20 mouse cellular contexts compared by ENCODE assay signal in genomic region chr4:107716754-107717299, GRCm38 (mm10). TPM values are rescaled to one million over a fixed set of nuclear protein-coding genes. Genes with fewer than 3 reads are reported as not detected.
DNase-seq lines count a peak whose midpoint lies in the region; ATAC-seq and TF ChIP-seq lines count a peak whose summit lies in the region.
"Had no signal": no experiment of that assay in that cellular context is flagged by ENCODE, and none has a peak within 500 bp of the region (broad histone marks: within the 10 kb centered on the region; RNA-seq: fewer than 3 reads in every experiment).

No protein-coding gene starts in this region.

- no peak overlapping the region for H3K9ac ChIP-seq in hindbrain, embryonic 12.5 days
- H3K9ac ChIP-seq in hindbrain, embryonic 16.5 days (ENCODE audit: low read depth, low read length): no peak overlapping the region
- H3K9ac ChIP-seq in CH12.LX (ENCODE audit: insufficient read depth, low read depth): no peak overlapping the region
- H3K9ac ChIP-seq in forebrain, embryonic 16.5 days (replicated peaks; ENCODE audit: low read depth, low read length): no peak overlapping the region
- H3K9ac ChIP-seq in neural tube, embryonic 13.5 days: no peak overlapping the region
- H3K9ac ChIP-seq: intestine, embryonic 15.5 days; lung, embryonic 15.5 days had no signal

- TF ChIP-seq RAD21 in CH12.LX (IDR thresholded peaks at IDR 0.05; ENCODE audit: low read depth, low read length): no peak

- no peaks in the 10 kb centered on the region for H3K79me2 ChIP-seq in CH12.LX (replicated peaks; ENCODE audit: control insufficient read depth, extremely low read depth, insufficient read depth, poor library complexity, severe bottlenecking)

- TF ChIP-seq CTCF in CH12.LX (conservative IDR thresholded peaks at IDR 0.05 in 1 of 2, IDR thresholded peaks at IDR 0.05 in 1 of 2; ENCODE audit: low read depth in 2 of 2, low read length in 2 of 2): no peak

- peaks cover 17% of the 10 kb centered on the region for H3K4me1 ChIP-seq in hindbrain, embryonic 12.5 days
- H3K4me1 ChIP-seq in hindbrain, embryonic 16.5 days (ENCODE audit: control insufficient read depth, insufficient read depth, low read depth, low read length): peaks cover 17% of the 10 kb centered on the region
- H3K4me1 ChIP-seq in CH12.LX (ENCODE audit: control insufficient read depth in 1 of 2, insufficient read depth in 2 of 2): peaks cover 16 to 45% of the 10 kb centered on the region in 2 experiments
- H3K4me1 ChIP-seq in forebrain, embryonic 16.5 days (replicated peaks; ENCODE audit: control insufficient read depth, insufficient read depth, low read length): peaks cover 26% of the 10 kb centered on the region
- peaks cover 24% of the 10 kb centered on the region for H3K4me1 ChIP-seq in neural tube, embryonic 13.5 days (replicated peaks)
- H3K4me1 ChIP-seq: intestine, embryonic 15.5 days had no signal

- ATAC-seq in hindbrain, embryonic 12.5 days (ENCODE audit: low FRiP score): peak; percentile 50
- ATAC-seq in hindbrain, embryonic 16.5 days: no peak
- ATAC-seq in forebrain, embryonic 16.5 days: no peak
- ATAC-seq in neural tube, embryonic 13.5 days (ENCODE audit: low read depth): peak; percentile 54; the same call in 1 of the 2 replicates
- no peak for ATAC-seq in megakaryocyte-erythroid progenitor cell, adult 5-6 weeks (replicated peaks; ENCODE audit: low FRiP score, low TSS enrichment, poor library complexity, severe bottlenecking)
- no peak for ATAC-seq in megakaryocyte, adult 5-6 weeks (ENCODE audit: poor library complexity, severe bottlenecking)
- ATAC-seq: intestine, embryonic 15.5 days had no signal

- dilution Hi-C loops in CH12.LX (cut with MboI; ENCODE audit: extremely low pct_ligation_motif_present, extremely low pct_unique_long_range_greater_than_20kb, low sequenced_read_pairs): no loop called here

- no peak for TF ChIP-seq EP300 in CH12.LX (IDR thresholded peaks at IDR 0.05; ENCODE audit: low read length)

- H3K36me3 ChIP-seq in hindbrain, embryonic 12.5 days: no peaks in the 10 kb centered on the region
- H3K36me3 ChIP-seq in hindbrain, embryonic 16.5 days (ENCODE audit: control insufficient read depth, insufficient read depth, low read length): no peaks in the 10 kb centered on the region
- H3K36me3 ChIP-seq in CH12.LX (replicated peaks in 1 of 2; ENCODE audit: control insufficient read depth in 1 of 2, insufficient read depth in 1 of 2, low read length in 1 of 2): no peaks in the 10 kb centered on the region
- no peaks in the 10 kb centered on the region for H3K36me3 ChIP-seq in forebrain, embryonic 16.5 days (ENCODE audit: control insufficient read depth, insufficient read depth)
- no peaks in the 10 kb centered on the region for H3K36me3 ChIP-seq in neural tube, embryonic 13.5 days
- H3K36me3 ChIP-seq: intestine, embryonic 15.5 days; lung, embryonic 15.5 days had no signal

- 0 out of 2 replicates have a peak, but pooled peaks cover 3% of the 10 kb centered on the region for H3K27me3 ChIP-seq in hindbrain, embryonic 12.5 days
- no peaks in the 10 kb centered on the region for H3K27me3 ChIP-seq in hindbrain, embryonic 16.5 days (replicated peaks; ENCODE audit: control insufficient read depth, insufficient read depth, low read length)
- H3K27me3 ChIP-seq in CH12.LX (replicated peaks): no peaks in the 10 kb centered on the region
- no peaks in the 10 kb centered on the region for H3K27me3 ChIP-seq in forebrain, embryonic 16.5 days (replicated peaks; ENCODE audit: control insufficient read depth, insufficient read depth, low read length)
- no peaks in the 10 kb centered on the region for H3K27me3 ChIP-seq in neural tube, embryonic 13.5 days
- H3K27me3 ChIP-seq: intestine, embryonic 15.5 days; lung, embryonic 15.5 days had no signal

- no peak overlapping the region for H3K4me2 ChIP-seq in hindbrain, embryonic 12.5 days (replicated peaks)
- no peak overlapping the region for H3K4me2 ChIP-seq in hindbrain, embryonic 16.5 days (ENCODE audit: low read length)
- no peak overlapping the region for H3K4me2 ChIP-seq in CH12.LX (ENCODE audit: insufficient read depth, low read depth, poor library complexity, severe bottlenecking)
- H3K4me2 ChIP-seq in forebrain, embryonic 16.5 days (ENCODE audit: low read length): no peak overlapping the region
- H3K4me2 ChIP-seq in neural tube, embryonic 13.5 days: no peak overlapping the region
- H3K4me2 ChIP-seq: intestine, embryonic 15.5 days; liver, embryonic 11.5 days; lung, embryonic 15.5 days had no signal

- H3K9me3 ChIP-seq in hindbrain, embryonic 12.5 days (replicated peaks): no peaks in the 10 kb centered on the region
- no peaks in the 10 kb centered on the region for H3K9me3 ChIP-seq in hindbrain, embryonic 16.5 days (ENCODE audit: control insufficient read depth, low read length)
- H3K9me3 ChIP-seq in CH12.LX (replicated peaks; ENCODE audit: low read length): no peaks in the 10 kb centered on the region
- H3K9me3 ChIP-seq in forebrain, embryonic 16.5 days (ENCODE audit: control insufficient read depth, low read length): no peaks in the 10 kb centered on the region
- H3K9me3 ChIP-seq in neural tube, embryonic 13.5 days: no peaks in the 10 kb centered on the region
- H3K9me3 ChIP-seq: intestine, embryonic 15.5 days; lung, embryonic 15.5 days had no signal

- in situ Hi-C loops in CH12.LX (cut with MboI; ENCODE audit: low pct_ligation_motif_present, low pct_unique_long_range_greater_than_20kb, low sequenced_read_pairs): no loop called here

- 72% methylated on average over 9 of the region's 9 CpGs for WGBS in hindbrain, embryonic 12.5 days
- WGBS in hindbrain, embryonic 16.5 days: 55% methylated on average over 9 of the region's 9 CpGs
- 69% methylated on average over 9 of the region's 9 CpGs for WGBS in forebrain, embryonic 16.5 days
- WGBS in neural tube, embryonic 13.5 days: 52% methylated on average over 9 of the region's 9 CpGs

- TF ChIP-seq POLR2A in CH12.LX (IDR thresholded peaks at IDR 0.05; ENCODE audit: low read depth, low read length): no peak

- H3K4me3 ChIP-seq in hindbrain, embryonic 12.5 days: no peak overlapping the region
- no peak overlapping the region for H3K4me3 ChIP-seq in hindbrain, embryonic 16.5 days (ENCODE audit: low read length)
- H3K4me3 ChIP-seq in CH12.LX (replicated peaks in 1 of 3; ENCODE audit: low read depth in 2 of 3, low read length in 2 of 3, poor library complexity in 1 of 3): no peak overlapping the region
- no peak overlapping the region for H3K4me3 ChIP-seq in forebrain, embryonic 16.5 days (replicated peaks; ENCODE audit: low read length)
- no peak overlapping the region for H3K4me3 ChIP-seq in neural tube, embryonic 13.5 days
- H3K4me3 ChIP-seq: intestine, embryonic 15.5 days; lung, embryonic 15.5 days had no signal

- H3K27ac ChIP-seq in hindbrain, embryonic 12.5 days: no peak overlapping the region
- H3K27ac ChIP-seq in hindbrain, embryonic 16.5 days (ENCODE audit: low read depth, low read length): no peak overlapping the region
- H3K27ac ChIP-seq in CH12.LX (ENCODE audit: insufficient read depth, low read depth): no peak overlapping the region
- H3K27ac ChIP-seq in forebrain, embryonic 16.5 days (ENCODE audit: low read length): peak overlapping the region; percentile 30; the same call in 1 of the 2 replicates
- H3K27ac ChIP-seq in neural tube, embryonic 13.5 days (replicated peaks): peak overlapping the region; percentile 57; the same call in 1 of the 2 replicates
- H3K27ac ChIP-seq: intestine, embryonic 15.5 days; lung, embryonic 15.5 days had no signal

- no peak for DNase-seq in CH12.LX (ENCODE audit: extremely low read depth)
- DNase-seq: B cell, adult 2 months; cerebellum, adult 18-20 months; gastrocnemius, postnatal 25 days; heart, postnatal 10 days; left cerebral cortex, postnatal 4 days; thymus, postnatal 25 days had no signal

TF ChIP-seq in CH12.LX, 34 proteins besides CTCF, POLR2A, EP300 and RAD21 (continues in another document):
- TF ChIP-seq TBP (conservative IDR thresholded peaks at IDR 0.05; ENCODE audit: low read depth, low read length) (no peak), MAZ (IDR thresholded peaks at IDR 0.05; ENCODE audit: low read depth, low read length) (no peak), USF1 (IDR thresholded peaks at IDR 0.05; ENCODE audit: low read depth, low read length) (no peak), ELF1 (IDR thresholded peaks at IDR 0.05; ENCODE audit: low read depth, low read length) (no peak), ZMIZ1 (IDR thresholded peaks at IDR 0.05; ENCODE audit: low read depth, low read length) (no peak), PAX5 (IDR thresholded peaks at IDR 0.05; ENCODE audit: low read length) (no peak), ZC3H11A (IDR thresholded peaks at IDR 0.05; ENCODE audit: low read depth, low read length) (no peak), USF2 (conservative IDR thresholded peaks at IDR 0.05; ENCODE audit: low read depth, low read length) (no peak), JUND (conservative IDR thresholded peaks at IDR 0.05; ENCODE audit: low read depth, low read length) (no peak), RCOR1 (conservative IDR thresholded peaks at IDR 0.05; ENCODE audit: low read depth, low read length) (no peak), E2F4 (IDR thresholded peaks at IDR 0.05; ENCODE audit: insufficient replicate concordance, low read depth, low read length) (no peak), CHD1 (IDR thresholded peaks at IDR 0.05; ENCODE audit: low read depth, low read length) (no peak), ZNF384 (IDR thresholded peaks at IDR 0.05; ENCODE audit: low read depth, low read length) (peak; percentile 50; the same call in 1 of the 2 replicates), TCF12 (IDR thresholded peaks at IDR 0.05; ENCODE audit: low read depth, low read length) (no peak), NRF1 (IDR thresholded peaks at IDR 0.05; ENCODE audit: low read depth, low read length) (peak; percentile 42; the same call in 1 of the 2 replicates), SMC3 (IDR thresholded peaks at IDR 0.05; ENCODE audit: low read depth, low read length) (no peak), NELFE (IDR thresholded peaks at IDR 0.05; ENCODE audit: low read depth, low read length) (no peak)

RNA-seq across cellular contexts. Expression of gene Dmrtb1, which starts 32.8 kb away (rescaled TPM):
- 29.8 and 32.0 TPM in 2 replicates for polyA plus RNA-seq in hindbrain, embryonic 12.5 days (2016; fragmentation: Nextera tagmentation; extraction: Ambion mirVana)
- polyA plus RNA-seq in hindbrain, embryonic 16.5 days (2015; fragmentation: Nextera tagmentation; extraction: Ambion mirVana): 10.9 and 15.8 TPM in 2 replicates
- total RNA-seq in CH12.LX (2012; rRNA removed): not detected in 2 replicates
- not detected in 2 replicates for total RNA-seq in CH12.LX (2014; rRNA removed)
- polyA plus RNA-seq in CH12.LX (2012; ENCODE audit: insufficient read length, low read depth): not detected in 2 replicates
- 8.2 and 18.0 TPM in 2 replicates for polyA plus RNA-seq in forebrain, embryonic 16.5 days (2015; fragmentation: Nextera tagmentation; extraction: Ambion mirVana)
- 14.5 TPM in 2 replicates for polyA plus RNA-seq in neural tube, embryonic 13.5 days (2015; fragmentation: Nextera tagmentation; extraction: Ambion mirVana)
- total RNA-seq in megakaryocyte-erythroid progenitor cell, adult 5-6 weeks (2014; fragmentation: Nextera tagmentation): not detected in 2 replicates
- total RNA-seq in megakaryocyte-erythroid progenitor cell, adult 5-6 weeks (2017): not detected in 2 replicates
- total RNA-seq in megakaryocyte, adult 5-6 weeks (2015): 0.39 TPM in 1 of 2 replicates, not detected in the other
- not detected in 2 replicates for total RNA-seq in megakaryocyte, adult 5-6 weeks (2017)
- total RNA-seq: adrenal gland, adult 18-20 months; gastrocnemius, postnatal 25 days; heart, postnatal 10 days had no signal
- polyA plus RNA-seq: embryonic facial prominence, embryonic 14.5 days; intestine, embryonic 15.5 days; kidney, embryonic 16.5 days; liver, embryonic 11.5 days; lung, embryonic 15.5 days; stomach, embryonic 16.5 days had no signal

Comparison
In these comparisons a context has a peak if more than half of its experiments do, and no peak if none do; other contexts are left out.
1. ATAC-seq: peak in hindbrain, embryonic 12.5 days (single experiment) and neural tube, embryonic 13.5 days (single experiment); none in hindbrain, embryonic 16.5 days (single experiment), forebrain, embryonic 16.5 days (single experiment), megakaryocyte-erythroid progenitor cell, adult 5-6 weeks (single experiment) and megakaryocyte, adult 5-6 weeks (single experiment).
2. H3K27ac ChIP-seq: peak in forebrain, embryonic 16.5 days (single experiment) and neural tube, embryonic 13.5 days (single experiment); none in hindbrain, embryonic 12.5 days (single experiment), hindbrain, embryonic 16.5 days (single experiment) and CH12.LX (single experiment).